Mouse (Mus musculus): ENCODE measurements around the gene Pdk3. TPM values are rescaled to one million over a fixed set of nuclear protein-coding genes. Genes with fewer than 3 reads are reported as not detected.

Pdk3 gene
- polyA plus RNA-seq, 1 experiment from 2014 or later, result 68.9 TPM

DNA sequence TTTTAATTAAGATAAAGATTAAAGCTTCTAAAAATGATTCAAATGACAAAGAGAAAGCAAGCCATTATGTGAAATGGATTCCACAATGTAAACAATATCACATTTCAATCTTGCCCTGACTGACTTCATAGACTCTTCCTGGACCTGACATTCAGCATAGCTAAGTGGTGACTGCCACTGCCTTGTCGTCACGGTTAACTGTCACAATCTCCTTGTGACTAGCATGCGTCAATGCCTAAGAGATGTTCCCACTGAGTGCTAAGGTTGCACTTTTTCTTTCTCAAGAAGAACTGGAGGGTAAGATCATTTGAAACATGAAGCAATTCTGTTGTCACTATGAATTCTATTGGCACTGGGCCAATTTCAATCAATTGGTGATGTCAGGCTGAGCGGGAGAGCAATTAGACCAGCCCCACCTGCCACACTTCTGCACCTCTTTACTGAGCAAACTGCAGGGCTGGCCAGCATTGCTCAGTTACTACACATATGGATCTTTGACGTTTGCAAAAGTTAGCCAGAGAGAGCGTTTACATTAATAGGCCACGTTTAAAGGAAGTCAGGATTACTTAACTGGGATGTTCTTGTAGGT lies 75.0 kb downstream of the Pdk3 start:
- Histone ChIP-seq H3K36me3 (no peaks in the 10 kb centered on the region), H3K27ac (replicated peaks) (no peak overlapping the region), H3K4me1 (no peaks in the 10 kb centered on the region), H3K27me3 (ENCODE audit: low read depth, poor library complexity, severe bottlenecking) (peaks cover 30% of the 10 kb centered on the region), H3K9me3 (replicated peaks) (no peaks in the 10 kb centered on the region), H3K4me3 (no peak overlapping the region)
- DNase-seq (ENCODE audit: low spot score), result no peak
- 84% methylated on average over 7 of the region's 7 CpGs for WGBS

DNA sequence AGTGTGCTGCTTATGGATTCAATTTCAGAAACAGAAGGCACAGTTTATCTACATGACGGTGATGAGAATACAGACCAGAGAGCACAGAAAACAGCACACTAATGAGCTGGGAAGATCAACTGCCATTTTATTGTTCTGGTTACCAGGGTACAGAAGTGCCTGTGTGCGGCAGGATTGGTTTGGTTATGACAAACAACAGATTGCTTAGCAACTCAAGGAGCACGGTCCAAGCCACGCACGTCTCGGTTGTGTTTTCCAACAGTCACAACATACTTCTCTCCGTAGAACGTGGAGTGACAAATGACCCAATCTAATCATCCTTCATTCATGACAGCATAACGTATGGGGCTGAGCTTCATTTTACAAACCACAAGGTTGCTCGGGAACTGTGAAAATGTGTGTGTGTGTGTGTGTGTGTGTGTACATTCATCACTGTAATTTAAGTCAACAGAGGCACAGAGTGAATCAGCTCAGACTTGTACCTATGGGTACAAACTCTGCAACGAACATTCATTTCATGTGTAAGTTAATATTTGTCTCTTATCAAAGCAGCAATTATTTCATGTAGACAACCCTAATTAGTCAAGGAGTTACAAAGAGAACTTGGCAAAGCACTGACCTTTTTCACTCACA lies 76.7 kb downstream of the Pdk3 start:
- DNase-seq (ENCODE audit: low spot score), result no peak
- Histone ChIP-seq H3K9me3 (replicated peaks) (no peaks in the 10 kb centered on the region), H3K27ac (replicated peaks) (no peak overlapping the region), H3K4me1 (no peaks in the 10 kb centered on the region), H3K36me3 (no peaks in the 10 kb centered on the region), H3K27me3 (ENCODE audit: low read depth, poor library complexity, severe bottlenecking) (peaks cover 29% of the 10 kb centered on the region), H3K4me3 (no peak overlapping the region)
- 89% methylated on average over 11 of the region's 11 CpGs for WGBS

DNA sequence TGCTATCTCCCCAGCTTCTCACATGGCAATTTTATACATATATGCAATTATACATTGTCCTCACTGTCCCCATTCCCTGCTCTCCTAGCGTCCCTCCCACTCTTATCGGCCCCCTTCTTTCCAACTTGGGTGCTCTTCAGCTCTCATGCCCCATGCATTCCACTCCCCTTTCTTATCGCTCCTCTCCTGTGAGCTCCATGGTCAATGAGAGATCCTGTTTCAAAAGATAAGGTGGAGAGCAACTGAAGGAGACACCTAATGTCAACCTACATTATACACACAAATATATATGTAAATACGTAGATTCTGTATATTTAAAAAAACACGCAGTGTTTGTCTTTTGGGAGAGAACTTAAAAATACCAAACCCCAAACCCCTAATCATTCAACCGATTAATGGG lies 81.4 kb downstream of the Pdk3 start:
- H3K27ac ChIP-seq (replicated peaks), result no peak overlapping the region
- H3K27me3 ChIP-seq (ENCODE audit: low read depth, poor library complexity, severe bottlenecking), result peaks cover 5% of the 10 kb centered on the region; the same call in 1 of the 2 replicates
- DNase-seq (ENCODE audit: low spot score), result no peak
- no peaks in the 10 kb centered on the region for H3K4me1 ChIP-seq
- H3K4me3 ChIP-seq, result no peak overlapping the region
- WGBS, result 90% methylated on average over 6 of the region's 6 CpGs
- H3K36me3 ChIP-seq, result no peaks in the 10 kb centered on the region
- H3K9me3 ChIP-seq (replicated peaks), result no peaks in the 10 kb centered on the region

DNA sequence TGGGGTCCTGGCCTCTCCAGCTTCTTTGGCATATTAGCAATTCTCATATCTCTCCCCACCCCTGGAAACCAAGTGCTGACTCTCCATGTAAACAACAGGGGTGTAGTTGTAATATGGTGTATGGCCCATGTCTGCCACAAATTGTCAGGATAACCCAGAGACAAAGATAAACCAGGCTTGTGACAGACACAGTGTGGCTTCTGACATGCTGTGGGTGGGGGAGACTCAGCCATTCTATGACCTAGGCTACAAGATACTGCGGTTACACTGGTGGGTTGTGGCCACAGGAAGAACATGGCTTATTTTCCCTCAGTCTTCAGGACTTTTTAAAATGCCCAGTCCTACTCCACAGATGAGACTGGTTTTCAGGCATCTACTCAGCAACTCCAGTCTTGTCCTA lies 82.8 kb downstream of the Pdk3 start:
- Histone ChIP-seq H3K27ac (replicated peaks) (no peak overlapping the region), H3K9me3 (replicated peaks) (no peaks in the 10 kb centered on the region), H3K27me3 (ENCODE audit: low read depth, poor library complexity, severe bottlenecking) (peaks cover 4% of the 10 kb centered on the region; the same call in 1 of the 2 replicates), H3K4me1 (no peaks in the 10 kb centered on the region), H3K36me3 (no peaks in the 10 kb centered on the region), H3K4me3 (no peak overlapping the region)
- no peak for DNase-seq (ENCODE audit: low spot score)
- WGBS, result 95% methylated on average over 1 of the region's 1 CpGs

DNA sequence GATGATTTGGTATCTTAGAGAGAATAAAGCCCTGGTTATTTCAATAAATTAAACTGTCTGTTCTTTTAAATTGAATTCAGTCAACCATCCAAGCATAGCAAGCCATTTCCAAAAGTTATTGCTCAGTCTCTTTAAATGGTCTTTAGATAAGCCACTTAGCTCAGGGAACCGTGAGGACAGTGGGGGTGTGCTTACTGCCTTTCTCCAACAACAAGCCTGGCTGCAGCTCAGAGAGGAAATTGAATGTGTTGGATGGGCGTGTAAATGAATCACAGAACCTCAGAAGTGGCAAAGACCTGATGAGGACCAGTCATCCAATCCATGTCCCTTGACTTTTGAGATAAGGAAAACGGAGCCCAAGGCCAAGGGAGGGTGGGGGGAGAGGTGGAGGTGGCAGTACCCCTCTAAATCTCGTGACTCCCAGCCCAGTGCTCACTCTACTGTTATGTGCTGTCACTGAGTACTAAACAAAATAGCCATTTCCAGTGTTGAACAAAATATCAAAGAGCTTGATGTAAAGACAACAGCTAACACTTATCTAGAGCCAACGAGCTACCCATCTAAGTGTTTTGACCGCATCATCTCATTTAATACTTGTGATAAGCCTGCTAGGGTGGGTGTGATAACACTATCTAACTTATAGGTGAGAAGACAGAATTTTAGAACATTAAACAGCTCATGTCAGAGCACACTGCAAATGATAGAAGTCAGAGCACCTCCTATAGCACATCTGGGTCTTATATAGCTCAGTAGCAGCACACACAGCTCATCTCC lies 98.8 kb downstream of the Pdk3 start:
- peaks cover 8% of the 10 kb centered on the region for H3K4me1 ChIP-seq
- WGBS, result 59% methylated on average over 6 of the region's 6 CpGs

DNA sequence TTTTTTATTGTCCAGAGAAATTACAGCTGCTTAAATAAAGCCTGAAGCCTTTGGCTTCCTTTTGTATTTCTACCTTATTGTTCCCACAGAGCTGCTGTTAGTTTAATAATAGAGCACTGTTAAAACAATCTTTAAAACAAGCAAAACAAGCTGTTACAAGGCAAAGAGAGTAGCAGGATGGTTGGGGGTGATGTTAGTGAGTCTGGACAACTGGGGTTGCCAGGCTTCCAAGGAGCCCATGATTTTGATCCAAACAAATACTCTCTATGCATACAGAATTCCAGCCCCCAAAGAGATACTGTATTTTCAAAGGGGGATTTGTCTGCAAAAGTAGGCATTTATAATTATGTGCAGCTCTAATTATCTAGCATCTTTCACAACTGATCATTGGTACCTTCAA lies 99.6 kb downstream of the Pdk3 start:
- no peak overlapping the region for H3K27ac ChIP-seq (replicated peaks)
- no peak for DNase-seq (ENCODE audit: low spot score)
- H3K36me3 ChIP-seq, result no peaks in the 10 kb centered on the region
- H3K4me3 ChIP-seq, result no peak overlapping the region
- peaks cover 8% of the 10 kb centered on the region for H3K4me1 ChIP-seq
- H3K27me3 ChIP-seq (ENCODE audit: low read depth, poor library complexity, severe bottlenecking), result 0 out of 2 replicates have a peak, but pooled peaks cover 9% of the 10 kb centered on the region
- no peaks in the 10 kb centered on the region for H3K9me3 ChIP-seq (replicated peaks)

More for the DNA sequence above, 98.8 kb downstream of the Pdk3 start:
- H3K9me3 ChIP-seq (replicated peaks), result no peaks in the 10 kb centered on the region
- 0 out of 2 replicates have a peak, but pooled peaks cover 9% of the 10 kb centered on the region for H3K27me3 ChIP-seq (ENCODE audit: low read depth, poor library complexity, severe bottlenecking)
- H3K4me3 ChIP-seq, result no peak overlapping the region
- H3K36me3 ChIP-seq, result no peaks in the 10 kb centered on the region
- no peak overlapping the region for H3K27ac ChIP-seq (replicated peaks)
- no peak for DNase-seq (ENCODE audit: low spot score)

DNA sequence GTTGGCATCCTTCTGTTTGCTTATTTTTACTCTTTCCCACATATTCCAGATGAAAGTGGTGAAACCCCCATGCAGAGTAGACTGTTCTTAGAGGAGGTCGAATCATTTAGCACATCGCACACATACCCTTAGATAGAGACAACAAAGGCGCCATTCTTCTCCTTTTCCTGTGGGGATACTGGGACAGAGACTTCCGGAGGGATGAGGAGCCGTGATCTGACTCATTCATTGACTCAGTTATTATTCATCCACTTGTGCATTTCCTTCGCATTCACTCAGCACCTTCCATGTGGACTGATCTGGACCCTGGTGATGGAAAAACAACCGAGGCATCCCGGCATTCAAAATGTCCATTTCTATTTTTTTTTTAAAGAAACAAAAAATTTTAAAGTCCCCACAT lies 101.1 kb downstream of the Pdk3 start:
- Histone ChIP-seq H3K36me3 (no peaks in the 10 kb centered on the region), H3K4me3 (no peak overlapping the region), H3K4me1 (peaks cover 8% of the 10 kb centered on the region), H3K27me3 (ENCODE audit: low read depth, poor library complexity, severe bottlenecking) (0 out of 2 replicates have a peak, but pooled peaks cover 9% of the 10 kb centered on the region), H3K9me3 (replicated peaks) (no peaks in the 10 kb centered on the region), H3K27ac (replicated peaks) (no peak overlapping the region)
- DNase-seq (ENCODE audit: low spot score), result no peak
- 86% methylated on average over 8 of the region's 8 CpGs for whole genome bisulfite sequencing

DNA sequence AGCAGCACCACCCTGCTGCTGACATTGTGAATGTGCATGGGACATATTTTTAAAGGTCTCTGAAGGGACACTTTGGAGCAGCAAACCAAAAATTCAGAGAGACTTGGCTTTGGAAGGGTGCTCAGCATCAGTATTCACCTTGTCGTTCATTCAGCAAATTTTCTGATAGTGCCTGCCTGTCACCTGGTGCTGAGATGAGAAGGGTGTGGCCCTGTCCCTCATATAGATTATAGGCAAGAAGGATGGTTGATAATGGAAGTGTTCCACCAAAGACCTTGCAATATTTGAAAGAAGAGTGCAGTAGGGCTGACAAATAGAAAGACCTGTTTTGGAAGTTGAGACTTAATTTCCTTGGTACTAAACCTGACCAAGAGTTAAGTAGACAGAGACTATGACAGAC lies 102.5 kb downstream of the Pdk3 start:
- Histone ChIP-seq H3K4me1 (peaks cover 8% of the 10 kb centered on the region), H3K4me3 (no peak overlapping the region), H3K27me3 (ENCODE audit: low read depth, poor library complexity, severe bottlenecking) (0 out of 2 replicates have a peak, but pooled peaks cover 9% of the 10 kb centered on the region), H3K9me3 (replicated peaks) (no peaks in the 10 kb centered on the region), H3K27ac (replicated peaks) (no peak overlapping the region), H3K36me3 (no peaks in the 10 kb centered on the region)
- 90% methylated on average over 1 of the region's 1 CpGs for WGBS
- no peak for DNase-seq (ENCODE audit: low spot score)

Other genes starting within 250 kb of the Pdk3 start
- 21.2 and 21.7 TPM in 2 replicates for gene Pola1, start 200.0 kb downstream of the Pdk3 start, polyA plus RNA-seq (2016; fragmentation: Nextera tagmentation; extraction: Ambion mirVana)
- 4.1 and 8.0 TPM in 2 replicates for gene Pcyt1b, start 177.3 kb downstream of the Pdk3 start, polyA plus RNA-seq (2016; fragmentation: Nextera tagmentation; extraction: Ambion mirVana)
- 0.06 TPM in 1 of 2 replicates, not detected in the other for gene AU015836, start 136.5 kb upstream of the Pdk3 start, polyA plus RNA-seq (2016; fragmentation: Nextera tagmentation; extraction: Ambion mirVana)

All from midbrain, embryonic 10.5 days (tissue).